Mouse (Mus musculus) liver, adult 2 months (tissue): ENCODE results near the gene Il21r. TPM values are rescaled to one million over a fixed set of nuclear protein-coding genes. Genes with fewer than 3 reads are reported as not detected.

Source experiments
- DNase-seq: peaks from one replicate; pipeline ENCODE4 v3.0.0-alpha.2; 2011; ENCODE audit warnings: low read depth, low spot score; ENCODE audit errors: extremely low read depth
- H3K27ac ChIP-seq: fragments of 200-500 bp; replicated peaks from 2 replicates; pipeline ENCODE4 v1.5.1; 2012; ENCODE audit warnings: low read depth, mild to moderate bottlenecking, control low read depth, inconsistent platforms, low read length; ENCODE audit not compliant: insufficient read depth
- H3K27me3 ChIP-seq: fragments of 200-500 bp; 2 replicates; pipeline ENCODE4 v1.6.1; 2012; ENCODE audit warnings: mild to moderate bottlenecking, moderate library complexity, low read length, inconsistent platforms; ENCODE audit not compliant: control insufficient read depth, insufficient read depth
- H3K36me3 ChIP-seq: fragments of 200-500 bp; 2 replicates; pipeline ENCODE4 v1.6.1; 2012; ENCODE audit warnings: low read length, inconsistent platforms; ENCODE audit not compliant: control insufficient read depth, insufficient read depth
- H3K4me1 ChIP-seq: fragments of 200-500 bp; 2 replicates; pipeline ENCODE4 v1.6.1; 2011; ENCODE audit warnings: low read length; ENCODE audit not compliant: control insufficient read depth, insufficient read depth
- H3K4me3 ChIP-seq: fragments of 200-500 bp; 2 replicates; pipeline ENCODE4 v1.5.1; 2011; ENCODE audit warnings: low read depth, mild to moderate bottlenecking, control low read depth, low read length, moderate library complexity; ENCODE audit not compliant: insufficient read depth
- H3K79me2 ChIP-seq: fragments of 200-500 bp; 2 replicates; pipeline ENCODE4 v1.6.1; 2012; ENCODE audit warnings: inconsistent platforms, mild to moderate bottlenecking, low read length, moderate library complexity; ENCODE audit not compliant: control insufficient read depth, insufficient read depth
- H3K9ac ChIP-seq: fragments of 200-500 bp; 2 replicates; pipeline ENCODE4 v1.6.1; 2012; ENCODE audit warnings: low read depth, mild to moderate bottlenecking, control low read depth, inconsistent platforms, low read length
- CTCF ChIP-seq: fragments of 200-500 bp; IDR thresholded peaks from 2 replicates; pipeline ENCODE4 v1.5.1; 2011; ENCODE audit warnings: low read depth, low read length, control low read depth
- POLR2A ChIP-seq: fragments of 200-500 bp; IDR thresholded peaks from 2 replicates; pipeline ENCODE4 v1.6.1; 2011; ENCODE audit warnings: low read length, control low read depth; ENCODE audit not compliant: insufficient read depth; ENCODE audit errors: extremely low read depth
- WGBS: fragments of 180-500 bp; shearing (Covaris S2); methylation state at CpG from one replicate; pipeline ENCODE4 v1.1.7; 2018; 5-methylcytosine and 5-hydroxymethylcytosine counted together
- polyA plus RNA-seq: library from polyadenylated mRNA; depleted of rRNA; stranded (reverse); fragments of >200 nt; gene quantifications from 2 replicates; pipeline ENCODE4 v1.2.3, GENCODE M21; 2012; rRNA removed
- total RNA-seq: library from RNA; depleted of rRNA; stranded (reverse); fragments of >200 nt; gene quantifications from 2 replicates; pipeline ENCODE4 v1.2.3, GENCODE M21; 2014; rRNA removed

Il21r gene
- total and polyA plus RNA-seq, 2 experiments, result 0.09 to 1.2 TPM

- no peak overlapping the region for H3K4me3 ChIP-seq
- no peak for TF ChIP-seq CTCF
- no peak for TF ChIP-seq POLR2A
- H3K27ac ChIP-seq, result no peak overlapping the region
- no peaks in the 10 kb centered on the region for H3K27me3 ChIP-seq
- DNase-seq, result no peak
- no peak overlapping the region for H3K9ac ChIP-seq
- H3K4me1 ChIP-seq, result no peaks in the 10 kb centered on the region
- 0 out of 2 replicates have a peak, but pooled peaks cover 4% of the 10 kb centered on the region for H3K79me2 ChIP-seq
- H3K36me3 ChIP-seq, result peaks cover 56% of the 10 kb centered on the region
- 94% methylated on average over 8 of the region's 8 CpGs for WGBS
Measured at GRCm38 (mm10) chr7:125678756-125679155, 75.5 kb downstream of the Il21r start.

GRCm38 (mm10) chr7:125679936-125680335 lies 76.7 kb downstream of the Il21r start:
- no peak overlapping the region for H3K9ac ChIP-seq
- no peaks in the 10 kb centered on the region for H3K4me1 ChIP-seq
- no peak for DNase-seq
- no peak overlapping the region for H3K4me3 ChIP-seq
- WGBS, result 70% methylated on average over 9 of the region's 9 CpGs
- peaks cover 50% of the 10 kb centered on the region for H3K36me3 ChIP-seq
- H3K27me3 ChIP-seq, result no peaks in the 10 kb centered on the region
- 0 out of 2 replicates have a peak, but pooled peaks cover 4% of the 10 kb centered on the region for H3K79me2 ChIP-seq
- TF ChIP-seq POLR2A (no peak), CTCF (no peak)
- H3K27ac ChIP-seq, result no peak overlapping the region

Other genes with a start within 250 kb of the Il21r start
- gene Kdm8, start 158.8 kb upstream of the Il21r start, total RNA-seq, result 1.9 and 2.2 TPM in 2 replicates
- gene Kdm8, start 158.8 kb upstream of the Il21r start, polyA plus RNA-seq, result 2.0 and 2.4 TPM in 2 replicates
- gene Nsmce1, start 111.8 kb upstream of the Il21r start, total RNA-seq, result 17.9 and 19.3 TPM in 2 replicates
- 17.9 and 19.9 TPM in 2 replicates for gene Nsmce1, start 111.8 kb upstream of the Il21r start, polyA plus RNA-seq
- 11.3 and 16.6 TPM in 2 replicates for gene Il4ra, start 51.3 kb upstream of the Il21r start, total RNA-seq
- 18.7 and 24.0 TPM in 2 replicates for gene Il4ra, start 51.3 kb upstream of the Il21r start, polyA plus RNA-seq
- gene Gtf3c1, start 104.4 kb downstream of the Il21r start, total RNA-seq, result 14.9 and 21.0 TPM in 2 replicates
- gene Gtf3c1, start 104.4 kb downstream of the Il21r start, polyA plus RNA-seq, result 23.5 and 24.4 TPM in 2 replicates
- gene D430042O09Rik, start 104.5 kb downstream of the Il21r start, total RNA-seq, result 8.5 and 9.9 TPM in 2 replicates
- gene D430042O09Rik, start 104.5 kb downstream of the Il21r start, polyA plus RNA-seq, result 8.8 and 9.0 TPM in 2 replicates